Mouse (Mus musculus) liver, embryonic 11.5 days (tissue): ENCODE data around the gene Sash3. TPM values are rescaled to one million over a fixed set of nuclear protein-coding genes. Genes with fewer than 3 reads are reported as not detected.
A peak's percentile ranks its signal among the peaks of the same experiment; 100 is the strongest.

Experiments used
- ATAC-seq: fragments of 200-750 bp; cut with Nextera tagmentation; replicated peaks from 2 replicates; pipeline ENCODE4 v1.8.0; 2017; ENCODE audit warnings: moderate number of reproducible peaks, mild to moderate bottlenecking, moderate TSS enrichment, moderate library complexity; ENCODE audit not compliant: low FRiP score
- DNase-seq: peaks from one replicate; pipeline ENCODE4 v3.0.0-alpha.2; 2017; ENCODE audit warnings: low spot score
- H3K27ac ChIP-seq: fragments of 300-500 bp; sonication (generic); 2 replicates; pipeline ENCODE4 v1.5.1; 2014; ENCODE audit warnings: mild to moderate bottlenecking, low read depth, low read length, control low read depth
- H3K27me3 ChIP-seq: fragments of 300-500 bp; sonication (generic); replicated peaks from 2 replicates; pipeline ENCODE4 v1.6.1; 2014; ENCODE audit warnings: low read length, mixed read lengths; ENCODE audit not compliant: control insufficient read depth, insufficient read depth
- H3K36me3 ChIP-seq: fragments of 300-500 bp; sonication (generic); 2 replicates; pipeline ENCODE4 v1.6.1; 2014; ENCODE audit warnings: mild to moderate bottlenecking, low read length, moderate library complexity, mixed read lengths; ENCODE audit not compliant: control insufficient read depth, insufficient read depth
- H3K4me1 ChIP-seq: fragments of 300-500 bp; sonication (generic); replicated peaks from 2 replicates; pipeline ENCODE4 v1.6.1; 2014; ENCODE audit warnings: low read length, mixed read lengths; ENCODE audit not compliant: control insufficient read depth, insufficient read depth
- H3K4me2 ChIP-seq: fragments of 300-500 bp; sonication (generic); 2 replicates; pipeline ENCODE4 v1.6.1; 2014; ENCODE audit warnings: mild to moderate bottlenecking, control low read depth, moderate library complexity
- H3K4me3 ChIP-seq: fragments of 300-500 bp; sonication (generic); 2 replicates; pipeline ENCODE4 v1.5.1; 2014; ENCODE audit warnings: low read depth, low read length, control low read depth
- H3K9ac ChIP-seq: fragments of 300-500 bp; sonication (generic); 2 replicates; pipeline ENCODE4 v1.6.1; 2014; ENCODE audit warnings: low read depth, low read length, control low read depth
- H3K9me3 ChIP-seq: fragments of 300-500 bp; sonication (generic); 2 replicates; pipeline ENCODE4 v1.6.1; 2016; ENCODE audit warnings: low read length, inconsistent platforms, mixed read lengths; ENCODE audit not compliant: control insufficient read depth
- WGBS: fragments of 180-500 bp; shearing (Covaris S2); extraction: QIAGEN DNeasy Blood & Tissue Kit; methylation state at CpG from one replicate; pipeline ENCODE4 v1.1.7; 2014; 5-methylcytosine and 5-hydroxymethylcytosine counted together
- polyA plus RNA-seq: library from polyadenylated mRNA; unstranded; fragments of >200 nt; fragmentation: Nextera tagmentation; extraction: Ambion mirVana; gene quantifications from 2 replicates; pipeline ENCODE4 v1.2.1, GENCODE M21; 2014

The Sash3 gene
- polyA plus RNA-seq, 1 experiment from 2014 or later: 11.5 TPM

GRCm38 (mm10) chrX:48109316-48109655 is 37.0 kb upstream of the Sash3 start:
- H3K9ac ChIP-seq: no peak overlapping the region
- WGBS: 79% methylated on average over 3 of the region's 3 CpGs
- H3K4me2 ChIP-seq: no peak overlapping the region
- DNase-seq: no peak
- no peak overlapping the region for H3K4me3 ChIP-seq
- no peaks in the 10 kb centered on the region for H3K4me1 ChIP-seq
- H3K9me3 ChIP-seq: no peaks in the 10 kb centered on the region
- no peak overlapping the region for H3K27ac ChIP-seq
- no peak for ATAC-seq
- no peaks in the 10 kb centered on the region for H3K27me3 ChIP-seq
- H3K36me3 ChIP-seq: no peaks in the 10 kb centered on the region

GRCm38 (mm10) chrX:48119294-48119693 is 26.9 kb upstream of the Sash3 start:
- Histone ChIP-seq H3K27me3 (no peaks in the 10 kb centered on the region; the same call in 1 of the 2 replicates), H3K4me1 (no peaks in the 10 kb centered on the region), H3K36me3 (no peaks in the 10 kb centered on the region), H3K4me3 (no peak overlapping the region), H3K4me2 (no peak overlapping the region), H3K9me3 (no peaks in the 10 kb centered on the region), H3K9ac (no peak overlapping the region), H3K27ac (no peak overlapping the region)
- no peak for DNase-seq
- ATAC-seq: no peak

- ATAC-seq (peak; percentile 39), DNase-seq (peak; percentile 55)
- no peaks in the 10 kb centered on the region for H3K4me1 ChIP-seq
- peak overlapping the region; percentile 58 for H3K4me2 ChIP-seq
- H3K36me3 ChIP-seq: no peaks in the 10 kb centered on the region
- 23% methylated on average over 17 of the region's 17 CpGs for WGBS
- peak overlapping the region; percentile 27; the same call in 1 of the 2 replicates for H3K4me3 ChIP-seq
- no peak overlapping the region for H3K27ac ChIP-seq
- H3K27me3 ChIP-seq: no peaks in the 10 kb centered on the region
- H3K9me3 ChIP-seq: no peaks in the 10 kb centered on the region
- H3K9ac ChIP-seq: no peak overlapping the region
Measured at GRCm38 (mm10) chrX:48124132-48125071, 21.8 kb upstream of the Sash3 start.

GRCm38 (mm10) chrX:48126903-48127476 is 19.2 kb upstream of the Sash3 start:
- ATAC-seq: no peak
- H3K9me3 ChIP-seq: no peaks in the 10 kb centered on the region

GRCm38 (mm10) chrX:48127502-48128218 is 18.6 kb upstream of the Sash3 start:
- no peaks in the 10 kb centered on the region for H3K36me3 ChIP-seq
- DNase-seq: no peak
- H3K9ac ChIP-seq: no peak overlapping the region
- no peak for ATAC-seq
- no peak overlapping the region for H3K4me3 ChIP-seq
- no peaks in the 10 kb centered on the region for H3K4me1 ChIP-seq
- H3K27ac ChIP-seq: no peak overlapping the region
- no peaks in the 10 kb centered on the region; the same call in 1 of the 2 replicates for H3K27me3 ChIP-seq
- H3K4me2 ChIP-seq: no peak overlapping the region
- H3K9me3 ChIP-seq: no peaks in the 10 kb centered on the region
- WGBS: 76% methylated on average over 6 of the region's 6 CpGs

More at GRCm38 (mm10) chrX:48126903-48127476, 19.2 kb upstream of the Sash3 start:
- Histone ChIP-seq H3K4me3 (no peak overlapping the region), H3K27ac (no peak overlapping the region), H3K4me2 (no peak overlapping the region), H3K9ac (no peak overlapping the region), H3K4me1 (no peaks in the 10 kb centered on the region), H3K27me3 (no peaks in the 10 kb centered on the region; the same call in 1 of the 2 replicates), H3K36me3 (no peaks in the 10 kb centered on the region)
- WGBS: 73% methylated on average over 6 of the region's 6 CpGs
- DNase-seq: no peak

- Histone ChIP-seq H3K27ac (no peak overlapping the region), H3K4me2 (no peak overlapping the region), H3K4me3 (no peak overlapping the region), H3K9me3 (no peaks in the 10 kb centered on the region), H3K27me3 (no peaks in the 10 kb centered on the region; the same call in 1 of the 2 replicates), H3K36me3 (no peaks in the 10 kb centered on the region), H3K9ac (no peak overlapping the region), H3K4me1 (no peaks in the 10 kb centered on the region)
- DNase-seq (no peak), ATAC-seq (no peak)
- WGBS: 57% methylated on average over 1 of the region's 1 CpGs
Measured at GRCm38 (mm10) chrX:48129167-48129566, 17.1 kb upstream of the Sash3 start.

DNA sequence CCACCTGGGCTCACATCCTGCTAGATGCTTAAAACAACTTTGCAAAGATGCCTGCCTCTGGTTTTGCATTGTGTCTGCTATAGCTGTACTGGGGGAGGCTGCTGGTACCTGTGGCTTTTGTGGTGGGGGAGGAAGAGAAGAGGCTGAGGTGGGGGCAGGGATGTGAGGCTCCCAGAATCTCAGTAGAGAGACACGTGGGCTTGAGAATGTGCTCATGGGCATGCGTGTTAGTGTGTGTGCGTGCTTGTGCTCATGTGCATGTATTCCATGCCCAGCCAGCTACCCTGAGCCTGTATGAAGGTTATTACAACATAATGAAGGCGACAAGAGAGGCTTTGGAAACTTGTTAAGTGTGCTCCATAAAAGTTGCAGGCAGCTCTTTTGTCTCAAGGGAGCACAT is 9.3 kb upstream of the Sash3 start:
- Histone ChIP-seq H3K36me3 (no peaks in the 10 kb centered on the region), H3K4me3 (no peak overlapping the region), H3K27ac (no peak overlapping the region), H3K9me3 (no peaks in the 10 kb centered on the region), H3K4me2 (no peak overlapping the region), H3K4me1 (peaks cover 9% of the 10 kb centered on the region; the same call in 1 of the 2 replicates), H3K27me3 (0 out of 2 replicates have a peak, but pooled peaks cover 2% of the 10 kb centered on the region), H3K9ac (no peak overlapping the region)
- WGBS: 73% methylated on average over 4 of the region's 4 CpGs
- DNase-seq (no peak), ATAC-seq (no peak)

GRCm38 (mm10) chrX:48138011-48138410 is 8.2 kb upstream of the Sash3 start:
- WGBS: 53% methylated on average over 6 of the region's 6 CpGs
- no peak overlapping the region for H3K4me2 ChIP-seq
- ATAC-seq: no peak; the same call in none of the 2 replicates

More at GRCm38 (mm10) chrX:48138011-48138410, 8.2 kb upstream of the Sash3 start:
- Histone ChIP-seq H3K4me1 (peaks cover 9% of the 10 kb centered on the region; the same call in 1 of the 2 replicates), H3K27ac (peak overlapping the region; percentile 19; the same call in 1 of the 2 replicates), H3K27me3 (0 out of 2 replicates have a peak, but pooled peaks cover 2% of the 10 kb centered on the region), H3K4me3 (no peak overlapping the region), H3K36me3 (no peaks in the 10 kb centered on the region), H3K9ac (no peak overlapping the region), H3K9me3 (no peaks in the 10 kb centered on the region)
- no peak for DNase-seq
